Mouse (Mus musculus) brown adipose tissue, adult 24 weeks (tissue): ENCODE data around the gene Pofut1. TPM values are rescaled to one million over a fixed set of nuclear protein-coding genes. Genes with fewer than 3 reads are reported as not detected.

Source experiments
- H3K27ac ChIP-seq: fragments of 200-500 bp; replicated peaks from 2 replicates; pipeline ENCODE4 v1.5.1; 2012; ENCODE audit warnings: low read depth, mild to moderate bottlenecking, low read length
- H3K4me1 ChIP-seq: fragments of 200-500 bp; 2 replicates; pipeline ENCODE4 v1.6.1; 2012; ENCODE audit warnings: low read length, mixed read lengths; ENCODE audit not compliant: control insufficient read depth, insufficient read depth, insufficient read length
- H3K4me3 ChIP-seq: fragments of 200-500 bp; 2 replicates; pipeline ENCODE4 v1.5.1; 2012; ENCODE audit warnings: low read depth, mild to moderate bottlenecking, low read length, moderate library complexity; ENCODE audit not compliant: insufficient read depth
- polyA plus RNA-seq: library from polyadenylated mRNA; stranded (reverse); fragments of >200 nt; gene quantifications from 2 replicates; pipeline ENCODE4 v1.2.4, GENCODE M21; 2012; ENCODE audit not compliant: missing spikeins, insufficient read depth, insufficient read length

The Pofut1 gene
- polyA plus RNA-seq, 1 experiment: 10.2 TPM

DNA sequence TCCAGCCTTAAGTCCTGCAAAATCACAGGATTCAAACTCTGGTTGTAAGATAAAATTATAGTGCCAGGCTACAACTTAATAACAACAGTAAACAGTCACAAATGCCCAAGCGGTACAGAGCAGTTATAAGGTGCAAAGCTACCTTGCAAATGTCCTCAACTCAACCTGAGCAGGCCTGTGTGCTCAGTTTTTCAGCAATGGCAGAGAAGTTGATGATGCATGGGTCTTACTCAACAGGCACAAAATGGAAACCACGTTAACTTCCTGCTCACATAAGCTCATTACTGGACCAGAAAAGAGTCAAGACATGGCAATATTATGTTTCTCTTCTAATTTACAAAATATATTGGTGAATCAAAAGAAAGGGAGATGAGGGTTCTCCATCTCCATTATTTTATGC is 18.8 kb upstream of the Pofut1 start:
- Histone ChIP-seq H3K4me1 (peaks cover 3% of the 10 kb centered on the region; the same call in 1 of the 2 replicates), H3K4me3 (no peak overlapping the region), H3K27ac (no peak overlapping the region)

DNA sequence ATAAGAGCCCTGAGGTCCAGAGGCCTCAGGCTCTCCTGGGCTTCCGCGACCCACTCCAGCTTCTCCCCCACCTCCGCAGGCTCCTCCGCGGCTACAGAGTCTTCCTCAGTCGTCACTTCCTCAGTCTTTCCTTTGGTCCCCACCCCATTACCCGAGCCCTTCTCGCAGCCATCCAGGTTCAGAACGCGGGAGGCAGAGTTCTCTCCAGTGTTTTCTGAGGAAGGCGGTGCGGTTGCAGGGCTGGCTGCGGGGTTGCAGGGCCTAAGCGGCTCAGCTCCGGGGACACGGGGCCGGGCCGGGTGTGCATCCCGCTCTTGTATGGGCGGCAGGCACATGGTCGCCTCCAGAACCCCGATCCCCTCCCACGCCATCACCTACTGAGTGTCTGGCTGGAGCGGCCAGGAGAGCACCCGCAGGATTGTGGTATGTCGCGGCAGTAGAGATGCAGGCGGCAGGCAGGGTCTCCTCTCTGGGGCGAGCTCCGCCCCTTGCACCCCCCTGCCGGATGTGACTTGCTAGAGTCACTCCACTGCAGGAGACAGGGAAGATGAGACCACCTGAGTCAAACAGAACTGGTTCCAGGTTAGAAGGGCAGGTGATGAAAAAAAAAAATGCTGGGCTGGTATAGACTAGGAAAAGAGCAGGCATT is 16.3 kb upstream of the Pofut1 start, which contains the start of gene Tspyl3:
Gene Tspyl3, minus strand, starts transcription at position 496 of the 649 bp plus-strand sequence.
- no peaks in the 10 kb centered on the region for H3K4me1 ChIP-seq
- H3K4me3 ChIP-seq: peak within 1 kb of the TSS; percentile 71
- H3K27ac ChIP-seq: no peak within 1 kb of the TSS

DNA sequence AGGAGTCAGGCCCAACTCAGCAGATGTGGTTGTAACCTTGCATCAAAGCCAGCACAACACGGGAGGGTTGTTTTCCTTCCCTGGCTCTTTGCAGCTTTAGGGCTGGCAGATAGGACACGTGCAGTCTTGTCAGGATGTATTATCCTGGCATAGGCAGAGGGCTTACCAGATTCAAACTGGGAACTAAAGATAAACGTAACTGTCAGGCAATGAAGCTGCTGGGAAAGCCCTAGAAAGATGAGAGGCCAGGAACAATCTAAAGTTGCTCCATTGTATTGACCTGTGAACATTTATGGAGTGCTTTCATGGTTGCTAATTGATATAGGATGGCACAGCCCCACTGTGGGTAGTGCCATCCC is 15.8 kb upstream of the Pofut1 start:
- no peaks in the 10 kb centered on the region for H3K4me1 ChIP-seq
- H3K4me3 ChIP-seq: peak overlapping the region; percentile 71
- H3K27ac ChIP-seq: no peak overlapping the region

DNA sequence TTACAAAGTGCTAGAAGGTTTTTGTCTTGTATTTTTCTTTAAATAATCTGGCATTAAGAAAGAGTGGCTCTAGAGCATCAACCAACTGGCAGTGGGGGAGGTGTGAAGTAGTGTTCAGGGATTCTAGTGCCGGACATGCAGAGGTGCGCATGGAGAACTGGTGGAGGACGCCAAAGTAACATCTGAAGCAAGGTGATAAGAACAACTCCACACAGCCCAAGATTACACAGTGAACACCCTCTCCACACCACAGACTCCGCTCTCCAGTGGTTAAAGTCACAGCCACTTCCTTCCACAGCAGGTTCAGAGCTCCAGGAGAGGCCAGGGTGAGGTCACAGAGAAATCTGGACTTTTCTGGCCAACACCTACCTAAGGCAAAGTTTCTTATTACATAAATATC is 13.4 kb upstream of the Pofut1 start:
- Histone ChIP-seq H3K27ac (no peak overlapping the region), H3K4me3 (no peak overlapping the region), H3K4me1 (no peaks in the 10 kb centered on the region)

- Histone ChIP-seq H3K4me1 (no peaks in the 10 kb centered on the region), H3K27ac (no peak overlapping the region)
Measured at GRCm38 (mm10) chr2:153228523-153228922, 12.8 kb upstream of the Pofut1 start.

GRCm38 (mm10) chr2:153237193-153237592 is 4.1 kb upstream of the Pofut1 start:
- Histone ChIP-seq H3K4me3 (no peak overlapping the region), H3K27ac (no peak overlapping the region), H3K4me1 (peaks cover 9% of the 10 kb centered on the region)

More at GRCm38 (mm10) chr2:153228523-153228922, 12.8 kb upstream of the Pofut1 start:
- no peak overlapping the region for H3K4me3 ChIP-seq

DNA sequence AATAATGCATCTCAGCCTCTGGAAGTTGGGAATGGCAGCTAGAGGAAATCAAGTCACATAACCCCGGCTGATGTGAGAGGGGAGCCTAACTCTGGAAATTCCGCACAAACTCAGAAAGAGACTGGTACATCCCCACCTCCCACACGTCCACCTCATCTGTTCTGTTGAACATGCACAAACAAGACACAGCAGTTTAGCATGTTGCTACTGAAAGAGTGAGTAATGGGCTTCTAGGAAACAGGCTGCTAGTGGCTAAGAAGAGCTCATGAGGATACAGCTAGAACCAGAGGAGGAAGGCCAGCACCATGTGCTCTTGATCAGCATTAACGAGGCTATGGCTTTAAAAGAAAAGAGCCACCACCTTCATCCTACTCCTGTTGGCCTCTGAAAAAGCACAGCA is 3.4 kb upstream of the Pofut1 start:
- no peak overlapping the region for H3K4me3 ChIP-seq
- H3K4me1 ChIP-seq: peaks cover 9% of the 10 kb centered on the region
- H3K27ac ChIP-seq: no peak overlapping the region

DNA sequence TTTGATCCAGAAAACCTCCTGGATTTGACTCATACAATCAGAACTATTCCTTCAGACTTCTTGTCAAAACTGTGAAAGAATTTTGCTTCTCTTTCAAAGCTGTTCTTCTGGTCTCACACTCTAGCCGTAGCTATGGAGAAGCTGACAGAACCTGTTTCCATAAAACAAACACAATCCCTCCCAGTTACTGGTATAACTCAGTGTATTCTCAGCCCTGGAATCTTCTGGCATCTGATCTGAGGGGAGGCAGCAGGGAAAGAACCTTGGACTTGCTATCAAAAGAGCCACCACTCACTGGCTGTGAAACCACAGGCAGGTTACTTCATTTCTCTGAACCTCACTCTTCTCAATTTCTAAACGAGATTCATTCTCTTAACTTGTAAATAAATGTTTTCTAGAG is 2.9 kb upstream of the Pofut1 start:
- H3K27ac ChIP-seq: no peak overlapping the region

GRCm38 (mm10) chr2:153239021-153239859 is 2.1 kb upstream of the Pofut1 start:
- H3K27ac ChIP-seq: no peak overlapping the region
- H3K4me3 ChIP-seq: peak overlapping the region; percentile 99
- peaks cover 9% of the 10 kb centered on the region for H3K4me1 ChIP-seq

More for the DNA sequence above, 2.9 kb upstream of the Pofut1 start:
- Histone ChIP-seq H3K4me1 (peaks cover 9% of the 10 kb centered on the region), H3K4me3 (no peak overlapping the region)

DNA sequence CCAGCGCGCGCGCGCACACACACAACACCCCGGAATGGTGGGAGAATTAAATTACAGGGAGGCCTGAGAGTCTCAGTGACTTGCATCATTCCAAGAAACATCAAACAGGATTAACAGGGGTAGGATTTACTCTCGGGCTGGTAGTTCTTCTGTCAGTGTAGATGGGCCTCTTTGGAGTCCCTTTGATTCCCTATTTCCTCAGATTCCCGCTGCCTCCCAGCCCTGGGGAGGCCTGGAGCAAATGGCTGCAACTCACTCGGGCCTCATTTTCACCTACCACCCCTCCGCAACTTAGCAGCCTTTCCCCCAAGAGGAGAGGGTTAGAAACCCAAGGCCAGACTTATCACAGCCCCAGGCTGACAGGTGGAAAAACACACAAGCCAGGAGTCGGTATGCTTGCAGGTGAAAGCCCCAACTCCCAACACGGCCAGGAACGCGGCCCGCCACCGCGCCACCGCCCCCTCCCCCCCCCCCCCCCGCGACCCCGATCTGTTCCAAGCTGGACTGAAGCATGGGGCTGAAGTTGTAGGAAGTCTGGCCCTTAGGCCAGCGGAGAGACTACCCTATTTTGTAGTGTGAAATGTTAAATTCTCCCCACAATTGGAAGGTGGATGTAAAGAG is 1.4 kb upstream of the Pofut1 start:
- H3K4me1 ChIP-seq: peaks cover 9% of the 10 kb centered on the region

GRCm38 (mm10) chr2:153240701-153241235 is 565 bp upstream of the Pofut1 start:
- peak overlapping the region; percentile 99 for H3K4me3 ChIP-seq
- H3K27ac ChIP-seq: peak overlapping the region; percentile 64
- H3K4me1 ChIP-seq: peaks cover 9% of the 10 kb centered on the region

More for the DNA sequence above, 1.4 kb upstream of the Pofut1 start:
- Histone ChIP-seq H3K27ac (no peak overlapping the region; the same call in 1 of the 2 replicates), H3K4me3 (peak overlapping the region; percentile 99)

DNA sequence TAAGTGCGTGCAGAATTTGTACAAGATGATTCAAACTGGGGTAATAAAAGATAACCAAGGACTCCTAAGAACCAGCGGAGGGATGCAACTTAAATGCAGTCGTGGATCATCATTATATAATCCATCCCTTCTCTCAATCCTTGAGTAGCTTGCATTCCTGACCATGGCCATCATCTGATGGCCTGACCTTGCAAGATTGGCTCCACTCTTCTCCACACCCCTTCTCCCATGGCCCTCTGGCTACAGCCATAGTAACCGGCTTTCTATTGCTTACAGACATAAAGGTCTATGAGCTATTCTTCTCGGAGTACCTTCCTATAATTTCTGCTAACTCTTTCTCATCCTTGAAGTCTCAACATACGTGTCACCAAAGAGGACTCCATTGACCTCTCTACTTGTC is 823 bp downstream of the Pofut1 start:
- Histone ChIP-seq H3K4me3 (peak overlapping the region; percentile 21; the same call in 1 of the 2 replicates), H3K27ac (no peak overlapping the region), H3K4me1 (peaks cover 9% of the 10 kb centered on the region)

DNA sequence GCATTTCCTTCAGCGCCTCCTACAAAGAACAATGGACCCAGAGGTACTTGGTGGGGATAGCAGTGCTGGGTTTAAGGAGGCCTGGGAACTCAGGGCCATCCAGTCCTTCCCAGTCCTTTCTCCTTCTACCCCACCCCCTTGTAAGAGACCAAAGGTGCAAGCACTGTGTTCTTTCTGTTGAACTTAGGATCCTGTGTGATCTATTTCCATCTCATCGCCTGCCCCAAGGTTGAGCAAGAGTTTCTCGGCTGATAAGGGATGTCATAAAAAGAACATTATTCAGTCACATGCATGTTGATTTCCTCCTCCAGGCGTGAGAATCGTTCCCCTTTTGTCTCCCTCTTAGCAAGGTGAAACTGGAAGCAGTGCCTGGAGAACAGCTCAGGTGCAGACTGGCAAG is 8.4 kb downstream of the Pofut1 start:
- H3K4me3 ChIP-seq: no peak overlapping the region
- no peak overlapping the region for H3K27ac ChIP-seq
- no peaks in the 10 kb centered on the region for H3K4me1 ChIP-seq

DNA sequence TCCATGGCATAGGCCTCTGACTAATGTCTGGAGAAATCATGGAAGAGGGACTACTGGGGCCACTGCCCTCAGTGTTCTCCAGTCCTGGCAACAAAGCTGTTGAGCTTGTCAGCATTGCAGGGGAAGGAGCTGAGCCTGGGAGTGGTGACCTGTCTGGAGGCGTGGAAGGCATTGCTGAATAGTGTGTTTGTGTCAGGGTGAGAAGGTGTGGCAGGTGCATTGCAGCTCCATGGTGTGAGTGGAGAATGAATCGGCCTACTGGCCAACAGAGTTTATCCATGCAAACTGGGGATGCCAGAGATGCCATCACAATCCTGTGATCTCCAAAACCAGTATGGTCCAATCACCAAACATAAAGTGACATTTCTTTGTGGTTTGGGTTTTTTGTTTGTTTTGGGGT is 15.3 kb downstream of the Pofut1 start:
- H3K4me1 ChIP-seq: no peaks in the 10 kb centered on the region
- no peak overlapping the region for H3K27ac ChIP-seq
- no peak overlapping the region for H3K4me3 ChIP-seq
